Mouse (Mus musculus): Measurements from ENCODE around the gene Kng2.
"Not testable (repeated sequence)": the region's sequence is repeated elsewhere in the genome, so short reads cannot be mapped to it uniquely, and the experiment has no call there.

DNA sequence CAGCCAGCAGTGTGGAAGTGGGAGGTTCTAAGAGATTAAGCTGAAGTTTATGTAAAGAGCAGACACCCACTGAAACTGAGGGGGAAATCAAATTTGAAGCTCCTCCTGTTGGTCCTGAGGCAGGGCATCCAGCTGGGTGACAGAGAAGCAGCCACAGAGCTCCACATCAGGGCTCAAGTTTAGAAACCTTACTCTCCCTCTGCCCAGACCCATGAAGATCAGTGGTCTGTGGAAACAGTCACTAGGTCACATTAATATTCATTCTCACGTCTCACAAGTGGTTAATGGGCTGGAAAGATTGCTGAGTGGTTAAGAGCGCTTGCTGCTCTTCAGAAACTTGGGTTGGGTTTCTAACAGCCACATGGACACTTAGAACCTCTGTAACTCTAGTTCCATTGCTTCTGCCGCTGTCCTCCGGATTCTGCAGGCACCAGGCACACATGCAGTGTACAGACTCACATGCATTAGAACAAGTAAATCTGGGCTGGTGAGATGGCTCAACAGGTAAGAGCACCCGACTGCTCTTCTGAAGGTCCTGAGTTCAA lies 31.6 kb upstream of the Kng2 start:
- TF ChIP-seq POLR2A, CTCF (IDR thresholded peaks at IDR 0.05; ENCODE audit: insufficient read depth, low read depth, low read length): not testable (repeated sequence)

All from olfactory bulb, adult 2 months (tissue).